Mouse (Mus musculus) stomach, postnatal 0 days (tissue): ENCODE measurements around the gene Slc13a5.

Source experiments
- CTCF ChIP-seq: IDR thresholded peaks from 2 replicates; pipeline ENCODE4 v1.5.1; 2016; ENCODE audit warnings: antibody characterized with exemption, low read depth, mild to moderate bottlenecking, moderate library complexity
- EP300 ChIP-seq: optimal IDR thresholded peaks from 2 replicates; pipeline ENCODE3; 2016; ENCODE audit warnings: antibody characterized with exemption

GRCm38 (mm10) chr11:72221278-72221677, 45.7 kb downstream of the Slc13a5 start:
- TF ChIP-seq CTCF: peak; percentile 92
- TF ChIP-seq EP300: no peak
